Mouse (Mus musculus) kidney, embryonic 16.5 days (tissue): Measurements from ENCODE around the gene Kansl2. TPM values are rescaled to one million over a fixed set of nuclear protein-coding genes. Genes with fewer than 3 reads are reported as not detected.

Experiments
- ATAC-seq: fragments of 200-750 bp; cut with Nextera tagmentation; 2 replicates; pipeline ENCODE4 v1.8.0; 2017; ENCODE audit warnings: moderate TSS enrichment; ENCODE audit not compliant: low FRiP score, low TSS enrichment
- H3K27ac ChIP-seq: fragments of 300-500 bp; sonication (generic); 2 replicates; pipeline ENCODE4 v1.5.1; 2014; ENCODE audit warnings: low read length
- H3K27me3 ChIP-seq: fragments of 300-500 bp; sonication (generic); 2 replicates; pipeline ENCODE4 v1.6.1; 2014; ENCODE audit warnings: low read length, control low read depth, mixed read lengths; ENCODE audit not compliant: insufficient read depth
- H3K36me3 ChIP-seq: fragments of 300-500 bp; sonication (generic); 2 replicates; pipeline ENCODE4 v1.6.1; 2014; ENCODE audit warnings: low read length, control low read depth, mixed read lengths; ENCODE audit not compliant: insufficient read depth
- H3K4me1 ChIP-seq: fragments of 300-500 bp; sonication (generic); 2 replicates; pipeline ENCODE4 v1.6.1; 2014; ENCODE audit warnings: low read length, control low read depth, mixed read lengths; ENCODE audit not compliant: insufficient read depth
- H3K4me2 ChIP-seq: fragments of 300-500 bp; sonication (generic); replicated peaks from 2 replicates; pipeline ENCODE4 v1.6.1; 2014; ENCODE audit warnings: low read depth, low read length
- H3K4me3 ChIP-seq: fragments of 300-500 bp; sonication (generic); 2 replicates; pipeline ENCODE4 v1.5.1; 2014; ENCODE audit warnings: mild to moderate bottlenecking, low read length
- H3K9ac ChIP-seq: fragments of 300-500 bp; sonication (generic); replicated peaks from 2 replicates; pipeline ENCODE4 v1.6.1; 2014; ENCODE audit warnings: low read length
- H3K9me3 ChIP-seq: fragments of 300-500 bp; sonication (generic); 2 replicates; pipeline ENCODE4 v1.6.1; 2016; ENCODE audit warnings: low read length, control low read depth
- WGBS: fragments of 180-500 bp; shearing (Covaris S2); extraction: QIAGEN DNeasy Blood & Tissue Kit; methylation state at CpG from one replicate; pipeline ENCODE4 v1.1.7; 2014; 5-methylcytosine and 5-hydroxymethylcytosine counted together
- polyA plus RNA-seq: library from polyadenylated mRNA; unstranded; fragments of >200 nt; fragmentation: Nextera tagmentation; extraction: Ambion mirVana; gene quantifications from 2 replicates; pipeline ENCODE4 v1.2.1, GENCODE M21; 2015

Kansl2 gene
- polyA plus RNA-seq, 1 experiment from 2014 or later = 113 TPM

- H3K27me3 ChIP-seq = no peaks in the 10 kb centered on the region
- peaks cover 13% of the 10 kb centered on the region; the same call in 1 of the 2 replicates for H3K36me3 ChIP-seq
- no peak for ATAC-seq
- 0 out of 2 replicates have a peak, but pooled peaks cover under 1% of the 10 kb centered on the region for H3K4me1 ChIP-seq
- no peaks in the 10 kb centered on the region for H3K9me3 ChIP-seq
- 67% methylated on average over 4 of the region's 4 CpGs for WGBS
- H3K4me2 ChIP-seq = no peak overlapping the region
- no peak overlapping the region for H3K9ac ChIP-seq
- H3K4me3 ChIP-seq = no peak overlapping the region
- no peak overlapping the region for H3K27ac ChIP-seq
Observed at GRCm38 (mm10) chr15:98537923-98538322, 3.9 kb upstream of the Kansl2 start.

- ATAC-seq = no peak
- no peak overlapping the region for H3K4me3 ChIP-seq
- H3K36me3 ChIP-seq = peaks cover 6% of the 10 kb centered on the region; the same call in 1 of the 2 replicates
- peaks cover 9% of the 10 kb centered on the region for H3K4me1 ChIP-seq
- H3K27ac ChIP-seq = no peak overlapping the region
- no peaks in the 10 kb centered on the region for H3K27me3 ChIP-seq
- no peaks in the 10 kb centered on the region for H3K9me3 ChIP-seq
- H3K9ac ChIP-seq = no peak overlapping the region
- H3K4me2 ChIP-seq = no peak overlapping the region
- 77% methylated on average over 8 of the region's 8 CpGs for WGBS
Observed at GRCm38 (mm10) chr15:98536828-98537510, 2.9 kb upstream of the Kansl2 start.

DNA sequence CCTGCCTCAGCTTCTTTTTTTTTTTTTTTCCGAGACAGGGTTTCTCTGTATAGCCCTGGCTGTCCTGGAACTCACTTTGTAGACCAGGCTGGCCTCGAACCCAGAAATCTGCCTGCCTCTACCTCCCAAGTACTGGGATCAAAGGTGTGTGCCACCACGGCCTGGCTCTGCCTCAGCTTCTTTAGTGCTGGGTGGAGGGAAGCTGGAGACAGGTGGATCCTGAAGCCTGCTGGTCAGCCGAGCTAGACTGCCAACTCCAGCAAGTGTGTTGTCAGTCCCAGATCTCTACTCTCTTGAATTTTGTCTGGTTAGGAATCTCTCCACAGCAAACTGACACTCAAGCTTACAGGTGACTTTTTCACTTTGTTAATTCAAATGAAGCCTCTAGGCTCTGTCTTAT lies 1.9 kb upstream of the Kansl2 start:
- no peak overlapping the region for H3K27ac ChIP-seq
- peaks cover 9% of the 10 kb centered on the region for H3K4me1 ChIP-seq
- no peaks in the 10 kb centered on the region for H3K9me3 ChIP-seq
- no peak for ATAC-seq
- WGBS = 81% methylated on average over 4 of the region's 4 CpGs
- H3K36me3 ChIP-seq = peaks cover 13% of the 10 kb centered on the region
- no peak overlapping the region for H3K9ac ChIP-seq
- no peak overlapping the region for H3K4me3 ChIP-seq
- H3K27me3 ChIP-seq = no peaks in the 10 kb centered on the region
- H3K4me2 ChIP-seq = no peak overlapping the region

DNA sequence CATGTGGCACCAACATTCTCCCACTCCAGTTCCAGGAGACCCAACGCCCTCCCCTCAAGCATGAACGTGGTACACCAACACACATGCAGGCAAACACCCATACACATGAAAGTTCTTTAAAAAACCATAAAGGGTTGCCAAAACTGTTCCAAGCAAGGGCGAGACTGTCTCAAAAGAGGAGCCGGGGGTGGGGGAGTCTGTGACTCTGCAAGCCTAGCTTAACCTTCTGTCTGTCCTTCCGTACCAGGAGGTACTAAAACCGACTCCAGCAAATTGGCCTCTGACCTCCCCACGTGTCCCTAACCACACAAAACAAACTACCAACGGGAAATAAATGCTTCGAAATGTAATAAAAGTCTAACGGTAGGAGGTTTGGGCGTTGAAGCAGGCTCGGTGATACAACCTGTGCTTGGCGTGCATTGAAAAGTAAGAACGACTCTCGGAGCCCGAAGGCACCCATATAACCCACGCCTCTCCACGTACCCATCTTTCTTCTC lies 981 bp downstream of the Kansl2 start:
- Histone ChIP-seq H3K4me3 (peak overlapping the region; percentile 90), H3K4me1 (peaks cover 9% of the 10 kb centered on the region), H3K27ac (0 out of 2 replicates have a peak overlapping the region, but pooled peaks have one; percentile 7), H3K4me2 (peak overlapping the region; percentile 91), H3K9me3 (no peaks in the 10 kb centered on the region), H3K9ac (peak overlapping the region; percentile 98), H3K27me3 (no peaks in the 10 kb centered on the region), H3K36me3 (peaks cover 33% of the 10 kb centered on the region)
- ATAC-seq = no peak
- 0% methylated on average over 18 of the region's 18 CpGs for WGBS

DNA sequence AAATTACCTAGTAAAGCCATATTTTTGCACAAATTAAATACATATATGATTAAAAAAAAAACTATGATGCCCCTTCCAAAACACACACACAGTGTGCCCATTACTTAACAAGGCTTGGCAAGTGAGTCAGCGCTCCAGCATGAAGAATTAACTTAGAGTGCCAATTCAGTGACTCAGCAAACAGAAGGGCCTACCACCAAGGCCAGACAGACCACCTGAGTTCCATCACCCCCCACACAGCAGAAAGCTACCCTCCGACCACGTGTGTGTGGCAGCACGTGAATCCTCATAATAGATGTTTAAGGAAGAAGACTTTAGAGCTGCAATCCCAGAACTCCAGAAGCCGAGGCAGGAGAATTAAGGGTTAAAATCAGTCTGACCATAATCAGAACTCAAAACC lies 1.8 kb downstream of the Kansl2 start:
- H3K27me3 ChIP-seq = no peaks in the 10 kb centered on the region
- peak overlapping the region; percentile 91 for H3K4me2 ChIP-seq
- H3K9me3 ChIP-seq = no peaks in the 10 kb centered on the region
- H3K36me3 ChIP-seq = peaks cover 41% of the 10 kb centered on the region
- ATAC-seq = no peak
- peaks cover 9% of the 10 kb centered on the region for H3K4me1 ChIP-seq
- H3K9ac ChIP-seq = peak overlapping the region; percentile 98
- H3K27ac ChIP-seq = no peak overlapping the region
- WGBS = 31% methylated on average over 5 of the region's 5 CpGs
- peak overlapping the region; percentile 90 for H3K4me3 ChIP-seq

DNA sequence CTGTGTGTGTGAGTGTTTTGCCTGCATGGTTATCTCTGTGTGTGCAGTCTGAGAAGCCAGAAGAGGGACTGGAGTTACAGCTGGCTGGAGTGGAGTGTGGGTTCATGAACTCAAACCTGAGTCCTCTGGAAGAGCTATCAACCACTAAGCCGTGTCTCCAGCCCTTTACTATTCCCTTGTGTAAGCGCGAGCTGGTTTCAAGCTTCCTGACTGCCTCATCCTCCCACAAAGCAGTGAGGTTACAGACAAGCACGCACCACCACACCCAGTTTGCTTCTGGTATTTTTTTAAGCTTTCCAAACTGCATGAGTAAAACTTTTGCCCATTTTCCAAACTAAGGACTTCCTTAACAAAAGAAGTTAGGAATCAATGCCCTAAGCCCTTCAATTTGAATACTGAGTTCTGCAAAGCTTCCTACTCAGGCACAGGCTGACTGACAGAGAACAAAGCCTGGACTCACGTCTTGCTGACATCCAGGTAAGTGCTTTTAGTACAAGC lies 5.9 kb downstream of the Kansl2 start:
- Histone ChIP-seq H3K27me3 (no peaks in the 10 kb centered on the region), H3K4me3 (no peak overlapping the region), H3K4me2 (no peak overlapping the region), H3K4me1 (peaks cover 9% of the 10 kb centered on the region), H3K9ac (no peak overlapping the region), H3K36me3 (peaks cover 73% of the 10 kb centered on the region), H3K9me3 (no peaks in the 10 kb centered on the region), H3K27ac (no peak overlapping the region)
- 78% methylated on average over 5 of the region's 5 CpGs for WGBS
- no peak for ATAC-seq

DNA sequence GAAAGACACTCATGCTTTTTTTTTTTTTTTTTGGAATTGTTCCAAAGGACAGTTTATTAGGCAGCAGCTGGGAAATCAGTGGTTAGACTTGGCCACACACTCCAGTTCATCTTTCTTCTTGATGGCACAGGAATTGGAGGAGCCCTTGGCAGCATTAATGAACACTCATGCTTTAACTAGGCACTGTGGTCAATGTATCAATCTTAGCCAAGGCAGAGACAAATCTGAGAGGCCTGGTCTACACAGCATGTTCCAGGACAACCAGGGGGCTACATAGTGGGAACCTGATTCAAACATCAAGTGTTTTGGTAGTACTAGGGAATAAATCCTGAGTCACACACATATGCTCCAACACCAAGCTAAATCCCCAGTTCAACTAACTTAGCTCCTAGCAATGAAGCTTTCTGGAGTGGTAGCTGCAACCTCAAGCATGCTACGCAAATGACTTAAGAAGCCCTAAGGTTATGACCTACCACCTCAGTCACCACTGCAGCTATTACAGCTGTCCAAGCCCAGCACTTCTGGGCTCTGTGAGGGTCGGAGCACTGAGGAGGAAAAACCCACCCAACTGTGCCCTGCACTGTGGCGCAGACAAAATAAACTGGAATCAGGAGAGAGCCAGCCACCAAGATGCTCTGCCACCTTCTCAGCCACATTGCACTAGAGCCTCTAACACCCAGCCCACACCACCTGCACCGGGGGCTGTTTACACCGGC lies 6.8 kb downstream of the Kansl2 start:
- no peaks in the 10 kb centered on the region for H3K9me3 ChIP-seq
- peaks cover 2% of the 10 kb centered on the region for H3K4me1 ChIP-seq
- no peak overlapping the region for H3K4me3 ChIP-seq
- H3K27ac ChIP-seq = no peak overlapping the region
- peaks cover 82% of the 10 kb centered on the region for H3K36me3 ChIP-seq
- no peaks in the 10 kb centered on the region for H3K27me3 ChIP-seq
- no peak overlapping the region for H3K9ac ChIP-seq
- no peak overlapping the region for H3K4me2 ChIP-seq
- ATAC-seq = no peak
- WGBS = 92% methylated on average over 5 of the region's 5 CpGs

DNA sequence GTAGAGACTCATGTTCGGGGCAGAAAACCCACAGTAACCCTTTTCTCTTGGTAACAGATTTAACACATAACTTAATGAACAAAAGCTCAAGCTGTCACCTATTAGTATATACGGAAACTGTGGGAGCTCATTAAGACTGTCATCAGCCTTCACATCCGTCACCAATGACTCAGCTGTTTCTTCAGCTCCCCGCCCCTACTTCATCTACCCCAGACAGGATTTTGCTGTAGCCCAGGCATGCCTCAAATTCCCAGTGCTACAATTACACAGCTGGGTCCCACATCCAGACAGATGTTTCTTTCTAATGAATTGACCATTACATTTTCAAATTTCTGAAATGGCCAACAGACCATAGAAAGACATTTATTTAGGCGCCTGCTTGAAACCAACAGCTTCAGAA lies 8.0 kb downstream of the Kansl2 start:
- Histone ChIP-seq H3K36me3 (peaks cover 83% of the 10 kb centered on the region), H3K9me3 (no peaks in the 10 kb centered on the region), H3K4me2 (no peak overlapping the region), H3K27ac (no peak overlapping the region), H3K27me3 (no peaks in the 10 kb centered on the region), H3K4me3 (no peak overlapping the region), H3K9ac (no peak overlapping the region), H3K4me1 (no peaks in the 10 kb centered on the region)
- WGBS = 81% methylated on average over 5 of the region's 5 CpGs
- no peak for ATAC-seq

- Histone ChIP-seq H3K4me1 (no peaks in the 10 kb centered on the region), H3K4me2 (no peak overlapping the region), H3K9ac (no peak overlapping the region), H3K27me3 (no peaks in the 10 kb centered on the region), H3K4me3 (no peak overlapping the region), H3K36me3 (peaks cover 67% of the 10 kb centered on the region), H3K9me3 (no peaks in the 10 kb centered on the region), H3K27ac (no peak overlapping the region)
- ATAC-seq = no peak
- 85% methylated on average over 3 of the region's 3 CpGs for WGBS
Observed at GRCm38 (mm10) chr15:98521245-98521644, 12.8 kb downstream of the Kansl2 start.
